Mouse (Mus musculus): Measurements from ENCODE around the gene Btnl10.
A peak's percentile ranks its signal among the peaks of the same experiment; 100 is the strongest.
"Not testable (repeated sequence)": the region's sequence is repeated elsewhere in the genome, so short reads cannot be mapped to it uniquely, and the experiment has no call there.

Btnl10 gene

GRCm38 (mm10) chr11:58931576-58931975 is 13.9 kb downstream of the Btnl10 start:
- no peak for DNase-seq (ENCODE audit: low spot score)

- no peak for DNase-seq (ENCODE audit: low spot score)
Observed at GRCm38 (mm10) chr11:58937909-58938308, 20.2 kb downstream of the Btnl10 start.

GRCm38 (mm10) chr11:58938322-58939087 is 20.8 kb downstream of the Btnl10 start, which contains the start of gene Rnf187:
Gene Rnf187 (minus strand): TSS chr11:58938916.
- peak; percentile 92 for DNase-seq (ENCODE audit: low spot score)

- no peak for DNase-seq (ENCODE audit: low spot score)
Observed at GRCm38 (mm10) chr11:58939088-58939439, 21.4 kb downstream of the Btnl10 start.

GRCm38 (mm10) chr11:58944136-58944535 is 26.4 kb downstream of the Btnl10 start:
- DNase-seq (ENCODE audit: low spot score): no peak

- no peak for DNase-seq (ENCODE audit: low spot score)
Observed at GRCm38 (mm10) chr11:58947306-58947705, 29.6 kb downstream of the Btnl10 start.

GRCm38 (mm10) chr11:58947798-58948528 is 30.3 kb downstream of the Btnl10 start:
- DNase-seq (ENCODE audit: low spot score): no peak

GRCm38 (mm10) chr11:58948542-58949479 is 31.1 kb downstream of the Btnl10 start, which contains the start of gene Hist3h2ba:
Gene Hist3h2ba (plus strand): TSS chr11:58948920.
- DNase-seq (ENCODE audit: low spot score): peak; percentile 68

- DNase-seq (ENCODE audit: low spot score): no peak
Observed at GRCm38 (mm10) chr11:58949480-58950431, 32.0 kb downstream of the Btnl10 start.

- DNase-seq (ENCODE audit: low spot score): no peak
Observed at GRCm38 (mm10) chr11:58951210-58951609, 33.5 kb downstream of the Btnl10 start.

- no peak for DNase-seq (ENCODE audit: low spot score)
Observed at GRCm38 (mm10) chr11:58953351-58954169, 35.9 kb downstream of the Btnl10 start.

- not testable (repeated sequence) for DNase-seq (ENCODE audit: low spot score)
Observed at GRCm38 (mm10) chr11:58954170-58954419, 36.4 kb downstream of the Btnl10 start.

GRCm38 (mm10) chr11:58954420-58955142 is 36.9 kb downstream of the Btnl10 start, which contains the start of the genes Hist3h2a and Trim17:
Gene Hist3h2a (plus strand): TSS chr11:58954685.
Gene Trim17 (plus strand): TSS chr11:58954685.
- peak; percentile 97 for DNase-seq (ENCODE audit: low spot score)

GRCm38 (mm10) chr11:58955143-58955867 is 37.6 kb downstream of the Btnl10 start:
- no peak for DNase-seq (ENCODE audit: low spot score)

GRCm38 (mm10) chr11:58955868-58956257 is 38.2 kb downstream of the Btnl10 start:
- no peak for DNase-seq (ENCODE audit: low spot score)

- no peak for DNase-seq (ENCODE audit: low spot score)
Observed at GRCm38 (mm10) chr11:58957226-58957914, 39.7 kb downstream of the Btnl10 start.

GRCm38 (mm10) chr11:58958536-58958935 is 40.8 kb downstream of the Btnl10 start:
- DNase-seq (ENCODE audit: low spot score): no peak

- no peak for DNase-seq (ENCODE audit: low spot score)
Observed at GRCm38 (mm10) chr11:58959186-58959825, 41.6 kb downstream of the Btnl10 start.

Measured in lung, postnatal 25 days (tissue).